Mouse (Mus musculus): ENCODE results near the gene Lrrk1. TPM values are rescaled to one million over a fixed set of nuclear protein-coding genes. Genes with fewer than 3 reads are reported as not detected.

The Lrrk1 gene
- polyA plus RNA-seq, 1 experiment from 2014 or later = 2.2 TPM

- H3K27ac ChIP-seq (replicated peaks) = no peak overlapping the region
- no peak for ATAC-seq (replicated peaks)
- no peaks in the 10 kb centered on the region for H3K4me1 ChIP-seq
- H3K9ac ChIP-seq (replicated peaks) = no peak overlapping the region
- no peaks in the 10 kb centered on the region for H3K27me3 ChIP-seq
- H3K4me3 ChIP-seq = no peak overlapping the region
- 87% methylated on average over 3 of the region's 3 CpGs for WGBS
- no peaks in the 10 kb centered on the region for H3K9me3 ChIP-seq
- H3K4me2 ChIP-seq (replicated peaks) = no peak overlapping the region
- H3K36me3 ChIP-seq = no peaks in the 10 kb centered on the region
Observed at GRCm38 (mm10) chr7:66373391-66373790, 14.8 kb downstream of the Lrrk1 start.

DNA sequence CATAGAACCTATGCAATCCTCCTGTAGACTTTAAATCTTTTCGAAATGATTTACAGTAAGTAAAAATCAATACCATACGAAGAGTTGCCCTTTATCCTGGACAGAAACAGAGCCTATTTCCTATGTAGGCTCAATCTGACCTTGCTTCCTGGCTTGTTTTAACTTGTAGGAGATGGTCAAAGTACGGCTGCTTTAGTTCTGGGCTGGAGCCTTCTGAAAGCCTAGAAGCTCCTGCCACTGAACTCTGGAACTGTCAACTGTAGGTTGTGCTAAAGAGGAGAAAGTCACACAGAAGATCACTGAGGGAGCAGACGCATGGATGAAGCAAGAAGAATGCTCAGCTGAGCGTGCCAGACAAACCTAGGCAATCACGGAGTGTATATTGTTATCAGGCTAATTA is 17.2 kb downstream of the Lrrk1 start:
- Histone ChIP-seq H3K9ac (replicated peaks) (no peak overlapping the region), H3K4me1 (no peaks in the 10 kb centered on the region), H3K27me3 (no peaks in the 10 kb centered on the region), H3K4me2 (replicated peaks) (no peak overlapping the region), H3K9me3 (no peaks in the 10 kb centered on the region), H3K27ac (replicated peaks) (no peak overlapping the region), H3K36me3 (no peaks in the 10 kb centered on the region), H3K4me3 (no peak overlapping the region)
- WGBS = 85% methylated on average over 6 of the region's 6 CpGs
- ATAC-seq (replicated peaks) = no peak

- 84% methylated on average over 5 of the region's 5 CpGs for WGBS
- no peaks in the 10 kb centered on the region for H3K9me3 ChIP-seq
- H3K27ac ChIP-seq (replicated peaks) = no peak overlapping the region
- H3K4me3 ChIP-seq = no peak overlapping the region
- H3K36me3 ChIP-seq = no peaks in the 10 kb centered on the region
- no peaks in the 10 kb centered on the region for H3K27me3 ChIP-seq
- H3K9ac ChIP-seq (replicated peaks) = no peak overlapping the region
- H3K4me2 ChIP-seq (replicated peaks) = no peak overlapping the region
- ATAC-seq (replicated peaks) = no peak
- H3K4me1 ChIP-seq = no peaks in the 10 kb centered on the region
Observed at GRCm38 (mm10) chr7:66369934-66370445, 18.2 kb downstream of the Lrrk1 start.

GRCm38 (mm10) chr7:66369071-66369933 is 18.8 kb downstream of the Lrrk1 start:
- H3K9me3 ChIP-seq = no peaks in the 10 kb centered on the region
- no peak overlapping the region for H3K27ac ChIP-seq (replicated peaks)
- no peak overlapping the region for H3K4me3 ChIP-seq
- no peaks in the 10 kb centered on the region for H3K4me1 ChIP-seq
- 76% methylated on average over 5 of the region's 5 CpGs for WGBS
- H3K36me3 ChIP-seq = no peaks in the 10 kb centered on the region
- H3K9ac ChIP-seq (replicated peaks) = no peak overlapping the region
- ATAC-seq (replicated peaks) = no peak
- H3K27me3 ChIP-seq = no peaks in the 10 kb centered on the region
- no peak overlapping the region for H3K4me2 ChIP-seq (replicated peaks)

GRCm38 (mm10) chr7:66365904-66366303 is 22.2 kb downstream of the Lrrk1 start, which contains the start of gene Gm10974:
Gene Gm10974 (plus strand): TSS chr7:66365905.
- Histone ChIP-seq H3K4me2 (replicated peaks) (no peak within 1 kb of the TSS), H3K9ac (replicated peaks) (no peak within 1 kb of the TSS), H3K27ac (replicated peaks) (no peak within 1 kb of the TSS), H3K9me3 (no peaks in the 10 kb centered on the region), H3K4me3 (no peak within 1 kb of the TSS), H3K36me3 (no peaks in the 10 kb centered on the region), H3K27me3 (no peaks in the 10 kb centered on the region), H3K4me1 (no peaks in the 10 kb centered on the region)
- 61% methylated on average over 2 of the region's 2 CpGs for WGBS
- ATAC-seq (replicated peaks) = no peak

GRCm38 (mm10) chr7:66365411-66365810 is 22.7 kb downstream of the Lrrk1 start:
- no peak overlapping the region for H3K9ac ChIP-seq (replicated peaks)
- H3K27ac ChIP-seq (replicated peaks) = no peak overlapping the region
- ATAC-seq (replicated peaks) = no peak
- H3K4me2 ChIP-seq (replicated peaks) = no peak overlapping the region
- H3K9me3 ChIP-seq = no peaks in the 10 kb centered on the region
- no peaks in the 10 kb centered on the region for H3K36me3 ChIP-seq
- no peak overlapping the region for H3K4me3 ChIP-seq
- 77% methylated on average over 2 of the region's 2 CpGs for WGBS
- no peaks in the 10 kb centered on the region for H3K4me1 ChIP-seq
- no peaks in the 10 kb centered on the region for H3K27me3 ChIP-seq

DNA sequence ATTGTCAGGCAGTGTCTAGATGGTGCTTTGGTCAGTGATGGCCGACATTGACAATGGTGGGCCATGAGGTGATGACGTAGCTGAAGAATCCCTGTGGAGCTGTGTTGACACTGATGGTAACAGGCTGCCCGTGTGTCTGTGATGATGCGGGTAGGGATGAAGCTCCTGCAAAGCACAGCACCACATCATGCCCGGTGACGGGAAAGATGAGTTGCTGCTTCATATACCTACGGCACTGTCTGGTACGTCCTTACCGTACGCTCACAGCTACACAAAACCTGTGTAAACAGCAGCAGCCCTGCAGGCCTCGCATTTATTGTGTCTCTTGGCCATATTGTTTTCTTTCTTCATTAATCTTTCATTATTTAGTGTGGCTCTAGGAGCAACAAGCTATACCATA is 23.7 kb downstream of the Lrrk1 start:
- H3K27ac ChIP-seq (replicated peaks) = no peak overlapping the region
- no peaks in the 10 kb centered on the region for H3K36me3 ChIP-seq
- 93% methylated on average over 11 of the region's 11 CpGs for WGBS

GRCm38 (mm10) chr7:66359044-66359443 is 29.1 kb downstream of the Lrrk1 start:
- ATAC-seq (replicated peaks) = no peak
- Histone ChIP-seq H3K4me1 (no peaks in the 10 kb centered on the region), H3K4me2 (replicated peaks) (no peak overlapping the region), H3K36me3 (no peaks in the 10 kb centered on the region), H3K4me3 (no peak overlapping the region), H3K27ac (replicated peaks) (no peak overlapping the region), H3K9ac (replicated peaks) (no peak overlapping the region), H3K9me3 (no peaks in the 10 kb centered on the region), H3K27me3 (no peaks in the 10 kb centered on the region)
- 94% methylated on average over 4 of the region's 4 CpGs for WGBS

More for the DNA sequence above, 23.7 kb downstream of the Lrrk1 start:
- no peak overlapping the region for H3K4me2 ChIP-seq (replicated peaks)
- no peak for ATAC-seq (replicated peaks)
- H3K4me3 ChIP-seq = no peak overlapping the region
- no peaks in the 10 kb centered on the region for H3K4me1 ChIP-seq
- H3K9me3 ChIP-seq = no peaks in the 10 kb centered on the region
- no peaks in the 10 kb centered on the region for H3K27me3 ChIP-seq
- H3K9ac ChIP-seq (replicated peaks) = no peak overlapping the region

DNA sequence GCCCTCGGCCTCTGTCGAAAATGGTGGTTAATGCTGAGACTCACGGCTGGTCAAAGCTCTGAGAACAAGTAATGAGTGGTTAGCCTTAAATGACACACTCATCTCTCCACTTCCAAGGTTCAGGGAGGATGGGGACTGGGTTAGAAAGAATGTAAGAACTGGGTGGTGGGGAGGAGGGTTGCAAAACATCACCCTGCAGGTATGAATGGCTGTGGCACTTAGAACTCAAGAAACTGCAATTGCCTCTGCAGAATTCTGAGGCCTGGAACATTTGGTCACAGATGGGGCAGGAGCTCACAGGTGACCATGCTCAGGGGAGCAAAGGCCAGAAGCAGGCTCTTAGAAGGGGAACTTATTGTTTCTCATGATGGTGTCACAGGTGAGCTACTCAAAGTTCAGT is 29.7 kb downstream of the Lrrk1 start:
- WGBS = 92% methylated on average over 3 of the region's 3 CpGs
- no peaks in the 10 kb centered on the region for H3K9me3 ChIP-seq
- no peak overlapping the region for H3K4me3 ChIP-seq
- H3K9ac ChIP-seq (replicated peaks) = no peak overlapping the region
- H3K4me1 ChIP-seq = no peaks in the 10 kb centered on the region
- H3K27ac ChIP-seq (replicated peaks) = no peak overlapping the region
- H3K27me3 ChIP-seq = no peaks in the 10 kb centered on the region
- no peak overlapping the region for H3K4me2 ChIP-seq (replicated peaks)
- no peak for ATAC-seq (replicated peaks)
- no peaks in the 10 kb centered on the region for H3K36me3 ChIP-seq

GRCm38 (mm10) chr7:66355791-66356522 is 32.2 kb downstream of the Lrrk1 start:
- no peaks in the 10 kb centered on the region for H3K27me3 ChIP-seq
- no peak for ATAC-seq (replicated peaks)
- no peak overlapping the region for H3K27ac ChIP-seq (replicated peaks)
- no peak overlapping the region for H3K4me3 ChIP-seq
- no peak overlapping the region for H3K9ac ChIP-seq (replicated peaks)
- WGBS = 90% methylated on average over 8 of the region's 8 CpGs
- no peaks in the 10 kb centered on the region for H3K9me3 ChIP-seq
- H3K36me3 ChIP-seq = no peaks in the 10 kb centered on the region
- H3K4me1 ChIP-seq = no peaks in the 10 kb centered on the region
- no peak overlapping the region for H3K4me2 ChIP-seq (replicated peaks)

- Histone ChIP-seq H3K4me3 (no peak overlapping the region), H3K4me2 (replicated peaks) (no peak overlapping the region), H3K9me3 (no peaks in the 10 kb centered on the region), H3K36me3 (no peaks in the 10 kb centered on the region), H3K4me1 (no peaks in the 10 kb centered on the region), H3K27me3 (no peaks in the 10 kb centered on the region), H3K27ac (replicated peaks) (no peak overlapping the region), H3K9ac (replicated peaks) (no peak overlapping the region)
- ATAC-seq (replicated peaks) = no peak
- 65% methylated on average over 3 of the region's 3 CpGs for WGBS
Observed at GRCm38 (mm10) chr7:66354911-66355310, 33.2 kb downstream of the Lrrk1 start.

DNA sequence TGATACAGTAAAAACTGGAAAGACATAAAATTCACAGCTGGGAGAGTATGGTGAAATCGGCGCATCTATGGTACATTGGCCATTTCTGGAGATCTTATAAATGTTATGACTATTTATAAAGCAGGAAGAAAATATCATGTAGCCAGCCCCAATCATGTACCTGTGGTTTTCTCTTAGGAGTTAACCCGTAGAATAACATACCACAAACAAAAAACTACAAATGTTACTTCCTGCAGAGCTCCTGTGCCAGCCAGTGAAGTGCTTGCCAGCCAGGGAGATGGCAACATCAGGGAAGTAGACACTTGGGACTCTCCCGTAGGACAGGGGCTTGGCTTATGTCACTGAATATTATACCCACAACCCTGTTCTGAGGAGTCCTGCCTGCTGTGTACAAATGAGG is 37.1 kb downstream of the Lrrk1 start:
- ATAC-seq (replicated peaks) = no peak
- H3K9ac ChIP-seq (replicated peaks) = no peak overlapping the region
- H3K9me3 ChIP-seq = no peaks in the 10 kb centered on the region
- 0 out of 2 replicates have a peak, but pooled peaks cover 4% of the 10 kb centered on the region for H3K4me1 ChIP-seq
- no peak overlapping the region for H3K4me2 ChIP-seq (replicated peaks)
- no peak overlapping the region for H3K4me3 ChIP-seq
- 86% methylated on average over 4 of the region's 4 CpGs for WGBS
- H3K27ac ChIP-seq (replicated peaks) = no peak overlapping the region
- H3K27me3 ChIP-seq = no peaks in the 10 kb centered on the region
- no peaks in the 10 kb centered on the region for H3K36me3 ChIP-seq

All from forebrain, embryonic 15.5 days (tissue).